In the genomic region with DNA sequence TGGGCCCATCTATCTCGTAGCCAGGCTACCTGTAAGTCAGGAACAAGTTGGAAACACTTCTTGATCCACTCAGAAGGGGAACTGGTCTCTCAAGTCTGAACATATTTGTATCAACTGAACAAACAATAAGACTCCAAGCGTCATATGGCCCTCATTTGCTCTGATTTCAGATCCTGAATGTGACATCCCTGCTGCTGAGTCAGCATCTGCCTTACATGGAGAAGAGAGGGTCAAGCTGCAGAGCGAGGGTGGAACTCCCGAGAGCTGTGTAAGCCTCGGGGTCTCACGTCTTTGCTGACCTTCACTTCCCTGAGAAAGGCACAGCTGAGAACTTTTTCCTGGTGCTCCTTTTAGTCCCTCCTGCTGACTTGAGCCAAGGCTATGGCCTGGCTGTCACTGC, we compare ENCODE assay signal across 26 mouse cellular contexts. TPM values are rescaled to one million over a fixed set of nuclear protein-coding genes. Genes with fewer than 3 reads are reported as not detected.
DNase-seq lines count a peak whose midpoint lies in the region; TF ChIP-seq lines count a peak whose summit lies in the region.
"Had no signal": no experiment of that assay in that cellular context is flagged by ENCODE, and none has a peak within 500 bp of the region (broad histone marks: within the 10 kb centered on the region; RNA-seq: fewer than 3 reads in every experiment).

No protein-coding gene starts in this region.

- no peak for TF ChIP-seq POLR2A in CH12.LX (IDR thresholded peaks at IDR 0.05; ENCODE audit: low read depth, low read length)

- H3K4me3 ChIP-seq in CH12.LX (replicated peaks in 1 of 3; ENCODE audit: low read depth in 2 of 3, low read length in 2 of 3, poor library complexity in 1 of 3) = no peak overlapping the region
- H3K4me3 ChIP-seq in ES-E14 (ENCODE audit: insufficient read depth in 1 of 2, low read depth in 1 of 2, low read length in 2 of 2, poor library complexity in 1 of 2, severe bottlenecking in 1 of 2) = no peak overlapping the region

- no peaks in the 10 kb centered on the region for H3K36me3 ChIP-seq in CH12.LX (replicated peaks in 1 of 2; ENCODE audit: control insufficient read depth in 1 of 2, insufficient read depth in 1 of 2, low read length in 1 of 2)
- no peaks in the 10 kb centered on the region for H3K36me3 ChIP-seq in ES-E14 (ENCODE audit: control insufficient read depth, insufficient read depth, low read length, poor library complexity, severe bottlenecking)
- H3K36me3 ChIP-seq: G1E had no signal

- H3K9me3 ChIP-seq in CH12.LX (replicated peaks; ENCODE audit: low read length) (no peaks in the 10 kb centered on the region), ES-E14 (ENCODE audit: control insufficient read depth, insufficient read depth, low read depth, low read length) (no peaks in the 10 kb centered on the region)
- H3K9me3 ChIP-seq: G1E had no signal

- dilution Hi-C loops in CH12.LX (cut with MboI; ENCODE audit: extremely low pct_ligation_motif_present, extremely low pct_unique_long_range_greater_than_20kb, low sequenced_read_pairs) = no loop called here

- in situ Hi-C loops in CH12.LX (cut with MboI; ENCODE audit: low pct_ligation_motif_present, low pct_unique_long_range_greater_than_20kb, low sequenced_read_pairs) = loop anchor here (5.0 kb wide), 1 partner anchor 52 kb away; no protein-coding TSS in a partner anchor
- in situ Hi-C loops in ES-E14 (cut with MboI; ENCODE audit: low sequenced_read_pairs in 2 of 2, unreplicated experiment in 2 of 2) = no loop called here

- peak; percentile 4 for DNase-seq in retina, embryonic 14.5 days (ENCODE audit: low spot score)
- no peak for DNase-seq in retina, postnatal 1 day
- DNase-seq in CH12.LX (ENCODE audit: extremely low read depth) = no peak
- no peak for DNase-seq in ES-E14 (ENCODE audit: low read depth, low spot score)
- DNase-seq in heart, postnatal 10 days = no peak
- no peak for DNase-seq in frontal cortex, postnatal 36 days (ENCODE audit: low spot score in 2 of 2)
- DNase-seq: adrenal gland, adult 2 months; adrenal gland, adult 8-10 months; adrenal gland, postnatal 10 days; adrenal gland, postnatal 14 days; adrenal gland, postnatal 25 days; adrenal gland, postnatal 36 days; B cell, adult 2 months; cerebellum, adult 11 months; cerebellum, adult 11-12 months; cerebellum, adult 18-20 months; cerebellum, adult 2 months; cerebellum, adult 8-10 months had no signal

- H3K79me2 ChIP-seq in CH12.LX (replicated peaks; ENCODE audit: control insufficient read depth, extremely low read depth, insufficient read depth, poor library complexity, severe bottlenecking) = no peaks in the 10 kb centered on the region

- TF ChIP-seq RAD21 in CH12.LX (IDR thresholded peaks at IDR 0.05; ENCODE audit: low read depth, low read length) = no peak

- H3K27me3 ChIP-seq in CH12.LX (replicated peaks) = peaks cover 10% of the 10 kb centered on the region

- TF ChIP-seq EP300 in CH12.LX (IDR thresholded peaks at IDR 0.05; ENCODE audit: low read length) = no peak

- no peak overlapping the region for H3K27ac ChIP-seq in CH12.LX (ENCODE audit: insufficient read depth, low read depth)
- no peak overlapping the region for H3K27ac ChIP-seq in ES-E14 (ENCODE audit: insufficient read depth, low read depth, low read length, poor library complexity, severe bottlenecking)

- TF ChIP-seq CTCF in CH12.LX (conservative IDR thresholded peaks at IDR 0.05 in 1 of 2, IDR thresholded peaks at IDR 0.05 in 1 of 2; ENCODE audit: low read depth in 2 of 2, low read length in 2 of 2) = no peak

- H3K4me2 ChIP-seq in CH12.LX (ENCODE audit: insufficient read depth, low read depth, poor library complexity, severe bottlenecking) = no peak overlapping the region

- H3K9ac ChIP-seq in CH12.LX (ENCODE audit: insufficient read depth, low read depth) (no peak overlapping the region), ES-E14 (ENCODE audit: insufficient read depth, low read depth, low read length, poor library complexity, severe bottlenecking) (no peak overlapping the region)

- intact Hi-C loops in heart, postnatal 10 days (cut with DNase I) = no loop called here

- H3K4me1 ChIP-seq in CH12.LX (ENCODE audit: control insufficient read depth in 1 of 2, insufficient read depth in 2 of 2) (peaks cover 3 to 6% of the 10 kb centered on the region in 2 experiments; a peak in 2 of 4 replicates), ES-E14 (ENCODE audit: control insufficient read depth in 2 of 2, insufficient read depth in 2 of 2, low read length in 2 of 2, poor library complexity in 1 of 2) (peaks cover 0 to 6% of the 10 kb centered on the region in 2 experiments; a peak in 1 of 4 replicates)

TF ChIP-seq in CH12.LX, 34 proteins besides CTCF, POLR2A, EP300 and RAD21:
- TF ChIP-seq MAFK (IDR thresholded peaks at IDR 0.05; ENCODE audit: insufficient replicate concordance, low read length) (peak; percentile 64; the same call in 1 of the 2 replicates), GABPA (IDR thresholded peaks at IDR 0.05; ENCODE audit: insufficient replicate concordance, low read depth, low read length) (no peak)
TF ChIP-seq in CH12.LX: peak in this region for 1.

TF ChIP-seq in ES-E14, 5 proteins besides CTCF, POLR2A, EP300 and RAD21:
- TF ChIP-seq ZNF384 (IDR thresholded peaks at IDR 0.05; ENCODE audit: low read depth, low read length) = no peak
- peak; percentile 79 for TF ChIP-seq MAFK (IDR thresholded peaks at IDR 0.05; ENCODE audit: insufficient read depth, low read depth, low read length)
- no peak for TF ChIP-seq HCFC1 (IDR thresholded peaks at IDR 0.05; ENCODE audit: borderline replicate concordance, insufficient read depth, low read length)
- TF ChIP-seq ZC3H11A (IDR thresholded peaks at IDR 0.05; ENCODE audit: borderline replicate concordance, low read depth, low read length) = no peak
- TF ChIP-seq CHD2 (IDR thresholded peaks at IDR 0.05; ENCODE audit: low read depth, low read length) = no peak

RNA-seq across cellular contexts. Expression of a gene that starts 47.6 kb away (rescaled TPM):
- total RNA-seq in CH12.LX (2012; rRNA removed) (not detected in 2 replicates), CH12.LX (2014; rRNA removed) (not detected in 2 replicates), ES-E14 (2012; rRNA removed) (not detected in 2 replicates)
- not detected in 2 replicates for polyA plus RNA-seq in CH12.LX (2012; ENCODE audit: insufficient read length, low read depth)
- total RNA-seq in heart, postnatal 10 days (2021) = not detected
- total RNA-seq: adrenal gland, adult 18-20 months; adrenal gland, adult 2 months; adrenal gland, adult 8-10 months; adrenal gland, postnatal 14 days; adrenal gland, postnatal 25 days; adrenal gland, postnatal 36 days; adrenal gland, postnatal 4 days; G1E; MEL had no signal
- polyA plus RNA-seq: activated CD4-positive, CD25-positive, alpha-beta regulatory T cell, adult 4 months; adrenal gland, adult 2 months; C2C12; CD4-positive, CD25-positive, alpha-beta regulatory T cell, adult 4 months; G1E; Patski had no signal

RNA-seq across cellular contexts. Expression of a gene that starts 57.4 kb away (rescaled TPM):
- total RNA-seq in CH12.LX (2012; rRNA removed) = not detected in 2 replicates
- total RNA-seq in CH12.LX (2014; rRNA removed) = not detected in 2 replicates
- not detected in 2 replicates for polyA plus RNA-seq in CH12.LX (2012; ENCODE audit: insufficient read length, low read depth)
- 1.7 and 3.8 TPM in 2 replicates for total RNA-seq in ES-E14 (2012; rRNA removed)
- total RNA-seq in heart, postnatal 10 days (2021) = under 1 TPM; 0.12 to 0.15 TPM
- total RNA-seq: MEL had no signal
- polyA plus RNA-seq: activated CD4-positive, CD25-positive, alpha-beta regulatory T cell, adult 4 months; C2C12; CD4-positive, CD25-positive, alpha-beta regulatory T cell, adult 4 months; G1E had no signal
